Mouse (Mus musculus) liver, embryonic 16.5 days (tissue): ENCODE data around the gene Mknk2. TPM values are rescaled to one million over a fixed set of nuclear protein-coding genes. Genes with fewer than 3 reads are reported as not detected.
A peak's percentile ranks its signal among the peaks of the same experiment; 100 is the strongest.
"Not testable (repeated sequence)": the region's sequence is repeated elsewhere in the genome, so short reads cannot be mapped to it uniquely, and the experiment has no call there.

Source experiments
- ATAC-seq: fragments of 200-750 bp; cut with Nextera tagmentation; 2 replicates; pipeline ENCODE4 v1.8.0; 2017; ENCODE audit warnings: low read depth, mild to moderate bottlenecking, moderate number of reproducible peaks, moderate library complexity
- H3K27ac ChIP-seq: fragments of 300-500 bp; sonication (generic); 2 replicates; pipeline ENCODE4 v1.5.1; 2014; ENCODE audit warnings: mild to moderate bottlenecking, low read length
- H3K27me3 ChIP-seq: fragments of 300-500 bp; sonication (generic); 2 replicates; pipeline ENCODE4 v1.6.1; 2014; ENCODE audit warnings: low read depth, low read length, mixed read lengths; ENCODE audit not compliant: control insufficient read depth, insufficient read depth
- H3K36me3 ChIP-seq: fragments of 300-500 bp; sonication (generic); 2 replicates; pipeline ENCODE4 v1.6.1; 2014; ENCODE audit warnings: mild to moderate bottlenecking; ENCODE audit not compliant: control insufficient read depth, insufficient read depth
- H3K4me1 ChIP-seq: fragments of 300-500 bp; sonication (generic); 2 replicates; pipeline ENCODE4 v1.6.1; 2014; ENCODE audit warnings: low read depth, low read length, mixed read lengths; ENCODE audit not compliant: control insufficient read depth
- H3K4me2 ChIP-seq: fragments of 300-500 bp; sonication (generic); 2 replicates; pipeline ENCODE4 v1.6.1; 2014; ENCODE audit warnings: low read depth, low read length, mixed read lengths
- H3K4me3 ChIP-seq: fragments of 300-500 bp; sonication (generic); 2 replicates; pipeline ENCODE4 v1.5.1; 2014; ENCODE audit warnings: low read depth, mild to moderate bottlenecking, low read length
- H3K9ac ChIP-seq: fragments of 300-500 bp; sonication (generic); 2 replicates; pipeline ENCODE4 v1.6.1; 2014; ENCODE audit warnings: low read depth, low read length
- H3K9me3 ChIP-seq: fragments of 300-500 bp; sonication (generic); replicated peaks from 2 replicates; pipeline ENCODE4 v1.6.1; 2016; ENCODE audit warnings: low read length; ENCODE audit not compliant: control insufficient read depth
- WGBS: fragments of 180-500 bp; shearing (Covaris S2); extraction: QIAGEN DNeasy Blood & Tissue Kit; methylation state at CpG from one replicate; pipeline ENCODE4 v1.1.7; 2014; ENCODE audit not compliant: insufficient replicate concordance; 5-methylcytosine and 5-hydroxymethylcytosine counted together
- polyA plus RNA-seq: library from polyadenylated mRNA; unstranded; fragments of >200 nt; fragmentation: Nextera tagmentation; extraction: Ambion mirVana; gene quantifications from 2 replicates; pipeline ENCODE4 v1.2.1, GENCODE M21; 2015

The Mknk2 gene
- polyA plus RNA-seq, 1 experiment from 2014 or later: 54.4 TPM

DNA sequence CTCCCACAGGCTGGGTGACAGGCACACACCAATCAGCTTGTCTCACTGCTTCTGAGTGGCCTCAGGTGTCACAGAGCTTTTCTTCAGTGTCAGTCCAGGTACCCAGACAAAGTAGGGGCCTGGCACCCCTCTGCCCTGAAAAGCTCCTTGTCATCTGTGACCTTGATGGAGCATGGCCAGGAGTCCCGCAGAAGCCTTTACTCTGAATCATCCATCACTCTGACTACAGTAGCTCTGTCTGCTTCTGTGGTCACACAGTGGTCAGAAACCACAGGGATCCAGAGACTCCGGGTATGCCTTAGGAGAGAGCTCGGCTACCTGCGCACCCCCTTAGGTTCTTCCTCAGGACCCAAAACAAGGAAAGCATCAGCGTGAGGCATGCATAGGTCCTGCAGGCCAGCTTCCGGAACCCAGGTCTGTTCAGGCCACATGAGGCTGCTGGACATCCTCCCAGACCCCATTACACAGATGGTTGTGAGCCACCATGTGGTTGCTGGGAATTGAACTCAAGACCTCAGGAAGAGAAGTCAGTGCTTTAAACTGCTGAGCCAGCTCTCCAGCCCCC is 24.7 kb downstream of the Mknk2 start:
- Histone ChIP-seq H3K9me3 (no peaks in the 10 kb centered on the region), H3K9ac (no peak overlapping the region), H3K4me1 (peaks cover 30% of the 10 kb centered on the region), H3K36me3 (no peaks in the 10 kb centered on the region), H3K27ac (no peak overlapping the region), H3K4me3 (no peak overlapping the region), H3K27me3 (no peaks in the 10 kb centered on the region), H3K4me2 (no peak overlapping the region)
- ATAC-seq: no peak
- WGBS: 72% methylated on average over 6 of the region's 6 CpGs

DNA sequence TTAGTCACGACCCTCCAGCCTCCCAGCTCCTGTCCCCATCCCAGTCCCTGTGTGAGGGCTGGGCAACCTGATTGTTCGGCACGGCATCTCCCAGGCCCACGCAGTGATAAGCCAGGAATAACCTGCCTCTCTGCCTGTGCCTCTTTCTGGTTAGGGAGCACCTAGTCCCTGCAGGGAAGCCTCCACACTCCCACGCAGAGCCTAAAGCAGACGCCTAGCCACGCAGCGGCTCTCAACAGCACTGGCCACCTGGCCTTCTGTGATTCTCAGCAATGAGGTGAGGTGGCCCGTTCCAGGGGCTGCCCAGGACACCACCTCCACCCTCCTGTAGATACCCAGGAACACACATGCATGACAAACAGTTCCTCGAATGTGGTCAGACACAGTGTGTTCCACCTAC is 27.5 kb downstream of the Mknk2 start:
- ATAC-seq: no peak
- Histone ChIP-seq H3K27ac (no peak overlapping the region), H3K4me3 (no peak overlapping the region), H3K9me3 (no peaks in the 10 kb centered on the region), H3K4me2 (no peak overlapping the region), H3K36me3 (no peaks in the 10 kb centered on the region), H3K9ac (no peak overlapping the region), H3K27me3 (no peaks in the 10 kb centered on the region), H3K4me1 (peaks cover 6% of the 10 kb centered on the region)
- 80% methylated on average over 10 of the region's 10 CpGs for WGBS

DNA sequence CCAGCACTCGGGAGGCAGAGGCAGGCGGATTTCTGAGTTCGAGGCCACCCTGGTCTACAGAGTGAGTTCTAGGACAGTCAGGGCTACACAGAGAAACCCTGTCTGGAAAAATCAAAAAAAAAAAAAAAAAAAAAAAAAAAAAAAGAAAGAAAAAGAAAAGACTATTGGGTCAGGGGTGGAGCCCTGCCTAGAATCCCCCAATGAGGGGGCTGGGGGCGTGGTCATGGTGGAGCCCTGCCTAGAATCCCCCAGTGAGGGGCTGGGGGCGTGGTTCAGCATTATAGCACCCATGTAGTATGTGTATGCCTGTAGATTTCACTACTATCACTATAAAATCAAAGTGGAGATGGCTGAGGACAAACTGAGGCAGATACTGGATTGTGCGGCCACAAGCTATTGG is 28.0 kb downstream of the Mknk2 start:
- not testable (repeated sequence) for H3K4me1 ChIP-seq, H3K4me3 ChIP-seq, H3K9me3 ChIP-seq, H3K27me3 ChIP-seq, H3K36me3 ChIP-seq, H3K9ac ChIP-seq, H3K4me2 ChIP-seq, H3K27ac ChIP-seq, ATAC-seq
- WGBS: 66% methylated on average over 6 of the region's 6 CpGs

DNA sequence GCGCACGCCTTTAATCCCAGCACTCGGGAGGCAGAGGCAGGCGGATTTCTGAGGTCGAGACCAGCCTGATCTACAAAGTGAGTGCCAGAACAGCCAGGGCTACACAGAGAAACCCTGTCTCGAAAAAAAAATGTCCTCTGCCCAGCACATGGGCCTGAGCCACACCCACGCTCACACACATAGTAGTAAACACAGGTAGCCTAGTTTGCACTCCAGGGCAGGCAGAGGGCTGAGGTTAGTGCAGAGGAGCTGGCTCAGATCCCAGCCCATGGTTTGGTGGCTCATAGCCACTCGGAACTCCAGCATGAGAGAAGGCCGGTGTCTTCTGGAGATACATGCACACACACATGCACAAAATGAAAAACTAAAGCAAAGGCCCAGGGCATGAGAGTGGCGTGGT is 31.0 kb downstream of the Mknk2 start:
- H3K9ac ChIP-seq: no peak overlapping the region
- H3K27ac ChIP-seq: no peak overlapping the region
- no peaks in the 10 kb centered on the region for H3K4me1 ChIP-seq
- WGBS: 78% methylated on average over 10 of the region's 10 CpGs
- peak; percentile 65 for ATAC-seq
- no peaks in the 10 kb centered on the region for H3K27me3 ChIP-seq
- no peaks in the 10 kb centered on the region for H3K9me3 ChIP-seq
- no peak overlapping the region for H3K4me3 ChIP-seq
- peaks cover 5% of the 10 kb centered on the region for H3K36me3 ChIP-seq
- H3K4me2 ChIP-seq: no peak overlapping the region

DNA sequence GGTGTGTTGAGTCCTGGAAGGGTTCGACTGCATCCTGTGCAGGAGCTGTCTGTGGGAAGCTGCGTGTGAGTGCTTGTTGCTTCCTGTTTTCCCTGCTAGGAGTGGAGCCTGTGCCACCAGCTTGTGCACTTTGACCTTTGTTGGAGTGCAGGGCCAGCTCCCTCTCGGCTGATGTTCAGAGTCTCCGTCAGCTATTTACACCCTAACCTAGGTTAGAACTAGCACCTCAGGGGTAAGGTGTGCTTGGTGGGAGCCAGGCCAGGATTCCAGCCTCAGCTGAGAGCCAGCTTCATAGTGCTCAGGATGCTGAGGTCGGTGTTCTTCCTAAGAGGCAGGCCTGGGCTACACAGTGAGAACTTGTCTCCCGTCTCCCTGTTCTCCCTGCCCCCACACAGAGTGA is 42.6 kb downstream of the Mknk2 start:
- Histone ChIP-seq H3K4me3 (no peak overlapping the region), H3K36me3 (peaks cover 39% of the 10 kb centered on the region), H3K4me2 (no peak overlapping the region), H3K9me3 (no peaks in the 10 kb centered on the region), H3K9ac (no peak overlapping the region), H3K4me1 (peaks cover 3% of the 10 kb centered on the region; the same call in 1 of the 2 replicates), H3K27ac (no peak overlapping the region), H3K27me3 (no peaks in the 10 kb centered on the region)
- 63% methylated on average over 6 of the region's 6 CpGs for WGBS
- ATAC-seq: peak; percentile 43

DNA sequence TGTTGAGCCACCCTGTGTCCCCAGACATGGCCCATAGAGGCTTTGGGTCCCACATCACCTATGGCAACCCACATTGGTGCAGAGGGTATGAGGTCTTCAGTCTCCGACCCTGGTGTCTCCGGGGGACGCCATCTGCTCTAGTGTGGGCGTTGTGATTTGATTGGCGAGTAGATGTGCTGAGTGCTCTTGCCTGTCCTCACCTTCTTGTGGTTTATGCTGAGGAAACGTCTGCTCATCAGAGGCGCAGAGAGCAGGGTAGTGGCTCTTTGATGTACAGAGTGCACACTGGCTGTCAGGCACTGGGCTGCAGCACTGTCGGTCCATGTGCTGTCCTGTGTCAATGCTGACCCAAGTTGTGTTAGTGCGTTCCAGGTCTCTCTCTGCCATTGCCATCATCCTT is 49.0 kb downstream of the Mknk2 start:
- no peaks in the 10 kb centered on the region for H3K9me3 ChIP-seq
- no peak overlapping the region for H3K9ac ChIP-seq
- no peaks in the 10 kb centered on the region for H3K36me3 ChIP-seq
- no peak overlapping the region for H3K4me3 ChIP-seq
- no peaks in the 10 kb centered on the region for H3K27me3 ChIP-seq
- ATAC-seq: no peak
- no peak overlapping the region for H3K27ac ChIP-seq
- no peak overlapping the region for H3K4me2 ChIP-seq
- H3K4me1 ChIP-seq: peaks cover 31% of the 10 kb centered on the region
- 71% methylated on average over 9 of the region's 9 CpGs for WGBS

DNA sequence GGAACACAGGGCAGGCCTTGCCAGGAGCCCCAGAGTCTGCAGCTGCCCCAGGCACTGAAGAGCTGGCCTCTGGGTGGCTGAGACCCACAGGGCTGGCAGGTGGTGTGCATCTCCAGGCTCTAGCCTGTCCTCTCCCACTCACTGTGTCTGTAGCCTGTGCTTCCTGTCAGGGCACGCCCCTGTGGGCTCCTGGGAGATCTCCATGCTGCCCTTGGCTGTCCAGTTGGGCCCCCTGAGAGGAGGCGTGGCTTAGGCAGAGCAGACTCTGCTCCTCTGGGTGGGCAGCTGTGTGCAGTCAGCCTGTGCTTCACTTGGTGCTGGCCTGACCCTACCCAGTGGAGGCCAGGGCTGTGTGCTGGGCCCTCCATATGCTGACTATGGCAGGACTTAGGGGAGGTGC is 50.2 kb downstream of the Mknk2 start:
- Histone ChIP-seq H3K4me2 (no peak overlapping the region), H3K4me3 (no peak overlapping the region), H3K27ac (no peak overlapping the region), H3K9ac (no peak overlapping the region), H3K4me1 (peaks cover 41% of the 10 kb centered on the region), H3K36me3 (no peaks in the 10 kb centered on the region), H3K27me3 (no peaks in the 10 kb centered on the region), H3K9me3 (no peaks in the 10 kb centered on the region)
- ATAC-seq: peak; percentile 14
- 20% methylated on average over 2 of the region's 2 CpGs for whole genome bisulfite sequencing

DNA sequence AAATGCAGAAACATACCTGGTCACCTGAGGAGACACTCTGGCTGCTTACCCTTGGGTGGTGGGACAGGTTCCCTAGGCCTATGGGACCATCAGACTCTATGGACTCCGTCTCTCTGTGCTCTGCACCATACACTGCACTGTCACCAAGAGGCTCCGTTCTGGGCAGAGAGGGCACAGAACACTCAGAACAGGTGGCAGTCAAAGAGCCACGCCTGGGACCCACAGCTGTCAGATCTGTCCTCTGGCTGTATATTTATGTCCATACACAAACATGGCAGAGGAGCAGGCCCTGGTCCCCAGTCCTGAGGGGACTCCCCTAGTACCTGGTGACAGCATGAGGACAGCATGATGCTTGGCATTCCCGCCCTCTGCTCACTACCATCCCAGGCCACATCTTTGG is 52.1 kb downstream of the Mknk2 start:
- no peak overlapping the region for H3K9ac ChIP-seq

DNA sequence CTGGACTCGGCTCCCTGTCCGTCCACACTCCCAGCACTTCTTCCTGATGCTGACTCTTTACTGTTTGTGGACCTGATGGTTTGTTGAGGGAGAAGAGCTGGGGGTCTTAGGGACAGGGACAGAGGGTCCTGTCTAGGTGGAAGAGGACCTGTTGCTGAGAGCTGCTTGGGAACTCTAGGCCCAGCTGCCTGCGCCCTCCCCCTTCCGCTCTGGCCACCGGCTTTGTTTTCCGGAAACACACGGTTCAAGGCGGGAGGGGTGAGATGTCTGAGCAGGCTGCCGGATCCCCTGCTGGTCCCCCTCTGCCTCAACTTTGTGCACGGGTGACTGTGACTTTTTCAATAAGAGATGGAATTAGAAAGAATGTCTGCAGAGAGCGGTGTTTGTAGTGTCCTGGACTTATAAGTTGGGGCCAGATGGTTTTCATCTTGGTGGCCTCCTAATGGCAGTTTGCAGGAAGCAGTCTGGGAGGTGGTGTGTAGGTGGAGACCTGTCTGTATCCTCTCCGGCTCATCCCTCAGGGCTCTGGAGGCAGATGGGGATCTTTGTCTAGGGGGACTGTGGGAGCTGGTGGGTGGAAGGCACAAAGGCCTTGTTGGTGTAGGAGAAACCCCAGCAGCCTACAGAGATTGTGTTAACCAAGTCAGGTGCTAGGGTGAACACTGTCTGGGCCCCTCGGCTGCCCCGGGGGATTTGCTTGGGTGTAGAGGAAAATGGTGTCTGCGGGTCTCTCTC is 54.3 kb downstream of the Mknk2 start:
- peak overlapping the region; percentile 96 for H3K4me2 ChIP-seq
- ATAC-seq: no peak
- no peaks in the 10 kb centered on the region for H3K27me3 ChIP-seq
- 11% methylated on average over 15 of the region's 15 CpGs for WGBS
- H3K36me3 ChIP-seq: no peaks in the 10 kb centered on the region
- H3K9me3 ChIP-seq: no peaks in the 10 kb centered on the region
- H3K9ac ChIP-seq: peak overlapping the region; percentile 93
- H3K27ac ChIP-seq: peak overlapping the region; percentile 90
- H3K4me1 ChIP-seq: peaks cover 49% of the 10 kb centered on the region
- peak overlapping the region; percentile 86 for H3K4me3 ChIP-seq

More for the DNA sequence above, 52.1 kb downstream of the Mknk2 start:
- H3K36me3 ChIP-seq: no peaks in the 10 kb centered on the region
- no peaks in the 10 kb centered on the region for H3K27me3 ChIP-seq
- H3K4me1 ChIP-seq: peaks cover 49% of the 10 kb centered on the region
- no peaks in the 10 kb centered on the region for H3K9me3 ChIP-seq
- no peak overlapping the region for H3K4me2 ChIP-seq
- ATAC-seq: no peak
- 73% methylated on average over 4 of the region's 4 CpGs for WGBS
- no peak overlapping the region; the same call in 1 of the 2 replicates for H3K27ac ChIP-seq
- H3K4me3 ChIP-seq: no peak overlapping the region
